Mouse (Mus musculus) MEL (cell line): ENCODE measurements around the gene Zfp90. TPM values are rescaled to one million over a fixed set of nuclear protein-coding genes. Genes with fewer than 3 reads are reported as not detected.
A peak's percentile ranks its signal among the peaks of the same experiment; 100 is the strongest.

Experiments used
- DNase-seq: peaks from one replicate; pipeline ENCODE4 v3.0.0; 2011; ENCODE audit warnings: low read depth, low spot score
- H3K27ac ChIP-seq: 2 replicates; pipeline ENCODE4 v1.5.1; 2012; ENCODE audit warnings: low read depth, mild to moderate bottlenecking, control low read depth, low read length, moderate library complexity; ENCODE audit not compliant: control insufficient read depth
- H3K27me3 ChIP-seq, 2 experiments: fragments of 150-350 bp in 1 of 2; sonication (generic) in 1 of 2; 2 replicates each; pipeline ENCODE4 v1.6.1; 2012; ENCODE audit warnings: low read length in 2 of 2, mild to moderate bottlenecking in 2 of 2, improper control_type of control experiment in 1 of 2, moderate library complexity in 1 of 2; ENCODE audit not compliant: insufficient read depth in 2 of 2, control insufficient read depth in 1 of 2
- H3K36me3 ChIP-seq, 2 experiments: 2 replicates each; pipeline ENCODE4 v1.6.1; 2012 to 2014; ENCODE audit warnings: low read length in 2 of 2, improper control_type of control experiment in 1 of 2, inconsistent platforms in 1 of 2, mild to moderate bottlenecking in 1 of 2; ENCODE audit not compliant: insufficient read depth in 2 of 2, control insufficient read depth in 1 of 2
- H3K4me1 ChIP-seq, 2 experiments: fragments of 150-350 bp in 1 of 2; sonication (generic) in 1 of 2; 2 replicates each; pipeline ENCODE4 v1.6.1; 2012; ENCODE audit warnings: low read length in 2 of 2, improper control_type of control experiment in 1 of 2, mild to moderate bottlenecking in 1 of 2; ENCODE audit not compliant: insufficient read depth in 2 of 2, control insufficient read depth in 1 of 2
- H3K4me3 ChIP-seq, 2 experiments: fragments of 150-350 bp in 1 of 2; sonication (generic) in 1 of 2; 2 replicates each; pipeline ENCODE4 v1.5.1; 2012; ENCODE audit warnings: low read depth in 2 of 2, low read length in 2 of 2, mild to moderate bottlenecking in 2 of 2, moderate library complexity in 2 of 2, control low read depth in 1 of 2, improper control_type of control experiment in 1 of 2; ENCODE audit not compliant: control insufficient read depth in 1 of 2, insufficient read depth in 1 of 2
- H3K79me2 ChIP-seq: 2 replicates; pipeline ENCODE4 v1.6.1; 2012; ENCODE audit warnings: mild to moderate bottlenecking, low read length, moderate library complexity; ENCODE audit not compliant: control insufficient read depth, poor library complexity, insufficient read depth
- H3K9ac ChIP-seq: 2 replicates; pipeline ENCODE4 v1.6.1; 2012; ENCODE audit warnings: low read depth, mild to moderate bottlenecking, control low read depth, low read length, moderate library complexity; ENCODE audit not compliant: control insufficient read depth, poor library complexity, severe bottlenecking
- H3K9me3 ChIP-seq: fragments of 150-350 bp; sonication (generic); replicated peaks from 2 replicates; pipeline ENCODE4 v1.6.1; 2012; ENCODE audit warnings: mild to moderate bottlenecking, low read length, improper control_type of control experiment, moderate library complexity; ENCODE audit not compliant: insufficient read depth
- BHLHE40 ChIP-seq: IDR thresholded peaks from 2 replicates; pipeline ENCODE4 v1.6.1; 2012; ENCODE audit warnings: low read depth, mild to moderate bottlenecking, inconsistent platforms, low read length, improper control_type of control experiment, borderline replicate concordance
- CHD1 ChIP-seq: IDR thresholded peaks from 2 replicates; pipeline ENCODE4 v1.6.1; 2012; ENCODE audit warnings: low read depth, mild to moderate bottlenecking, inconsistent platforms, low read length, improper control_type of control experiment
- CHD2 ChIP-seq: IDR thresholded peaks from 2 replicates; pipeline ENCODE4 v1.6.1; 2011; ENCODE audit warnings: low read length, improper control_type of control experiment
- CTCF ChIP-seq, 3 experiments: IDR thresholded peaks in 2 of 3; conservative IDR thresholded peaks in 1 of 3; 2 replicates each; pipeline ENCODE4 v1.5.1; 2011 to 2012; ENCODE audit warnings: low read length in 3 of 3, low read depth in 2 of 3, mild to moderate bottlenecking in 2 of 3, improper control_type of control experiment in 1 of 3, inconsistent platforms in 1 of 3, mixed read lengths in 1 of 3, moderate library complexity in 1 of 3; ENCODE audit not compliant: control insufficient read depth in 1 of 3, insufficient read depth in 1 of 3, poor library complexity in 1 of 3, severe bottlenecking in 1 of 3
- E2F4 ChIP-seq: IDR thresholded peaks from 2 replicates; pipeline ENCODE4 v1.6.1; 2011; ENCODE audit warnings: low read depth, low read length, improper control_type of control experiment, borderline replicate concordance
- ETS1 ChIP-seq: IDR thresholded peaks from 2 replicates; pipeline ENCODE4 v1.6.1; 2012; ENCODE audit warnings: low read depth, mild to moderate bottlenecking, inconsistent platforms, low read length, improper control_type of control experiment, moderate library complexity
- GABPA ChIP-seq: IDR thresholded peaks from 2 replicates; pipeline ENCODE4 v1.6.1; 2012; ENCODE audit warnings: low read depth, mild to moderate bottlenecking, inconsistent platforms, low read length, improper control_type of control experiment, moderate library complexity
- GATA1 ChIP-seq: IDR thresholded peaks from 2 replicates; pipeline ENCODE4 v1.6.1; 2011; ENCODE audit warnings: low read depth, low read length, improper control_type of control experiment
- KAT2A ChIP-seq: conservative IDR thresholded peaks from 2 replicates; pipeline ENCODE4 v1.6.1; 2012; ENCODE audit warnings: low read depth, low read length, improper control_type of control experiment, inconsistent platforms
- MAFK ChIP-seq: IDR thresholded peaks from 2 replicates; pipeline ENCODE4 v1.6.1; 2011; ENCODE audit warnings: low read depth, mild to moderate bottlenecking, low read length, improper control_type of control experiment, borderline replicate concordance
- MAX ChIP-seq: IDR thresholded peaks from 2 replicates; pipeline ENCODE4 v1.6.1; 2011; ENCODE audit warnings: low read length, improper control_type of control experiment
- MAZ ChIP-seq: IDR thresholded peaks from 2 replicates; pipeline ENCODE4 v1.6.1; 2012; ENCODE audit warnings: low read depth, mild to moderate bottlenecking, inconsistent platforms, low read length, improper control_type of control experiment
- MEF2A ChIP-seq: IDR thresholded peaks from 2 replicates; pipeline ENCODE4 v1.6.1; 2014; ENCODE audit warnings: low read depth, mild to moderate bottlenecking, inconsistent platforms, low read length, improper control_type of control experiment; ENCODE audit not compliant: poor library complexity, insufficient replicate concordance, severe bottlenecking; ENCODE audit errors: extremely low read depth
- MXI1 ChIP-seq: IDR thresholded peaks from 2 replicates; pipeline ENCODE4 v1.6.1; 2011; ENCODE audit warnings: mild to moderate bottlenecking, low read depth, low read length, improper control_type of control experiment
- MYC ChIP-seq: IDR thresholded peaks from 2 replicates; pipeline ENCODE4 v1.6.1; 2011; ENCODE audit warnings: low read depth, mild to moderate bottlenecking, low read length, improper control_type of control experiment, moderate library complexity
- NRF1 ChIP-seq: IDR thresholded peaks from 2 replicates; pipeline ENCODE4 v1.6.1; 2014; ENCODE audit warnings: low read depth, mild to moderate bottlenecking, inconsistent platforms, low read length, improper control_type of control experiment, moderate library complexity; ENCODE audit not compliant: poor library complexity, insufficient read depth, severe bottlenecking
- POLR2AphosphoS5 ChIP-seq: IDR thresholded peaks from 2 replicates; pipeline ENCODE4 v1.6.1; 2012; ENCODE audit warnings: low read depth, borderline replicate concordance, mild to moderate bottlenecking, inconsistent platforms, low read length, moderate library complexity, mixed read lengths
- RCOR1 ChIP-seq: IDR thresholded peaks from 2 replicates; pipeline ENCODE4 v1.6.1; 2012; ENCODE audit warnings: low read depth, mild to moderate bottlenecking, inconsistent platforms, low read length, improper control_type of control experiment
- SIN3A ChIP-seq: IDR thresholded peaks from 2 replicates; pipeline ENCODE4 v1.6.1; 2012; ENCODE audit warnings: low read length, improper control_type of control experiment, inconsistent platforms
- SMC3 ChIP-seq: IDR thresholded peaks from 2 replicates; pipeline ENCODE4 v1.6.1; 2011; ENCODE audit warnings: low read depth, low read length, improper control_type of control experiment
- TAL1 ChIP-seq: IDR thresholded peaks from 2 replicates; pipeline ENCODE4 v1.6.1; 2012; ENCODE audit warnings: mild to moderate bottlenecking, inconsistent platforms, low read length, moderate library complexity, mixed read lengths
- TBP ChIP-seq: IDR thresholded peaks from 2 replicates; pipeline ENCODE4 v1.8.0; 2011; ENCODE audit warnings: low read depth, low read length, improper control_type of control experiment
- TCF12 ChIP-seq: IDR thresholded peaks from 2 replicates; pipeline ENCODE4 v1.6.1; 2014; ENCODE audit warnings: low read depth, mild to moderate bottlenecking, inconsistent platforms, low read length, improper control_type of control experiment, moderate library complexity
- UBTF ChIP-seq: IDR thresholded peaks from 2 replicates; pipeline ENCODE4 v1.6.1; 2012; ENCODE audit warnings: low read depth, mild to moderate bottlenecking, inconsistent platforms, low read length, improper control_type of control experiment, moderate library complexity, borderline replicate concordance; ENCODE audit not compliant: insufficient read depth
- USF1 ChIP-seq: IDR thresholded peaks from 2 replicates; pipeline ENCODE4 v1.6.1; 2014; ENCODE audit warnings: low read depth, mild to moderate bottlenecking, inconsistent platforms, low read length, improper control_type of control experiment, moderate library complexity
- ZC3H11A ChIP-seq: IDR thresholded peaks from 2 replicates; pipeline ENCODE4 v1.6.1; 2012; ENCODE audit warnings: low read depth, mild to moderate bottlenecking, inconsistent platforms, low read length, improper control_type of control experiment
- ZNF384 ChIP-seq: IDR thresholded peaks from 2 replicates; pipeline ENCODE4 v1.6.1; 2012; ENCODE audit warnings: low read depth, mild to moderate bottlenecking, inconsistent platforms, low read length, improper control_type of control experiment
- polyA plus RNA-seq, 2 experiments: library from polyadenylated mRNA; stranded (reverse) in 1 of 2; unstranded in 1 of 2; fragments of >175 nt in 1 of 2; fragments of >200 nt in 1 of 2; gene quantifications; 2 replicates each; pipeline versions ENCODE4 v1.2.1 to v1.2.4; 2012; ENCODE audit warnings: low replicate concordance in 2 of 2, low read depth in 1 of 2; ENCODE audit not compliant: insufficient read length in 2 of 2, insufficient read depth in 1 of 2, missing spikeins in 1 of 2
- total RNA-seq: library from RNA; depleted of rRNA; stranded (reverse); fragments of 300-350 nt; gene quantifications from 2 replicates; pipeline ENCODE4 v1.2.3, GENCODE M21; 2012

The Zfp90 gene
- total and polyA plus RNA-seq, 3 experiments, result 2.6 to 3.9 TPM; not detected in 1

- TF ChIP-seq GABPA (no peak), SIN3A (no peak; the same call in 1 of the 2 replicates), SMC3 (no peak), NRF1 (no peak)
These were observed 5.1 kb upstream of the Zfp90 start (continued) for GRCm38 (mm10) chr8:106410055-106410454.

- H3K27ac ChIP-seq, result peak overlapping the region; percentile 65
- H3K9ac ChIP-seq, result peak overlapping the region; percentile 42
- peaks cover 0 to under 1% of the 10 kb centered on the region in 2 experiments; a peak in 1 of 4 replicates for H3K27me3 ChIP-seq
- H3K79me2 ChIP-seq, result no peaks in the 10 kb centered on the region; the same call in 1 of the 2 replicates
- H3K4me1 ChIP-seq, result peaks cover 10 to 30% of the 10 kb centered on the region in 2 experiments
- peak; percentile 55 for DNase-seq
- H3K4me3 ChIP-seq, result peak overlapping the region; percentile 52 to 58
- TF ChIP-seq TBP (no peak), SIN3A (peak; percentile 14; the same call in 1 of the 2 replicates), SMC3 (no peak), ZC3H11A (no peak), ZNF384 (no peak), CHD2 (no peak), GABPA (no peak), CHD1 (no peak), MYC (peak; percentile 49; the same call in 1 of the 2 replicates), MAX (peak; percentile 74), USF1 (peak; percentile 18; the same call in 1 of the 2 replicates), MXI1 (peak; percentile 67), MAFK (no peak), ETS1 (no peak)
- peaks cover 0 to 20% of the 10 kb centered on the region in 2 experiments; a peak in 2 of 4 replicates for H3K36me3 ChIP-seq
- no peaks in the 10 kb centered on the region for H3K9me3 ChIP-seq
These were observed 4.6 kb upstream of the Zfp90 start for GRCm38 (mm10) chr8:106410564-106410963.

GRCm38 (mm10) chr8:106411783-106412451, 3.2 kb upstream of the Zfp90 start:
- peak; percentile 86 for DNase-seq
- Histone ChIP-seq H3K4me1 (peaks cover 10 to 30% of the 10 kb centered on the region in 2 experiments), H3K9me3 (no peaks in the 10 kb centered on the region), H3K9ac (peak overlapping the region; percentile 41), H3K27ac (peak overlapping the region; percentile 40), H3K27me3 (no peaks in the 10 kb centered on the region), H3K79me2 (no peaks in the 10 kb centered on the region; the same call in 1 of the 2 replicates), H3K4me3 (peak overlapping the region; percentile 8 to 12; a peak in 2 of 4 replicates), H3K36me3 (peaks cover 0 to 20% of the 10 kb centered on the region in 2 experiments; a peak in 2 of 4 replicates)
- TF ChIP-seq TAL1 (peak; percentile 18; the same call in 1 of the 2 replicates), E2F4 (no peak), UBTF (no peak), MEF2A (no peak), POLR2AphosphoS5 (no peak), TCF12 (peak; percentile 68), ZNF384 (no peak), GATA1 (peak; percentile 52), MAFK (no peak), SIN3A (peak; percentile 47), CTCF (IDR thresholded peaks at IDR 0.05 in 2 of 3, conservative IDR thresholded peaks at IDR 0.05 in 1 of 3; ENCODE audit: control insufficient read depth in 1 of 3, insufficient read depth in 1 of 3, low read depth in 2 of 3, low read length in 3 of 3, poor library complexity in 1 of 3, severe bottlenecking in 1 of 3) (peak; percentile 78 to 88 (median 87)), TBP (no peak), BHLHE40 (0 out of 2 replicates have a peak, but pooled peaks have one; percentile 28), KAT2A (no peak), MXI1 (peak; percentile 67; the same call in 1 of the 2 replicates), RCOR1 (0 out of 2 replicates have a peak, but pooled peaks have one; percentile 0), MAZ (no peak)
